Mouse (Mus musculus) heart, adult 18-20 months (tissue): ENCODE results near the gene Sox21. TPM values are rescaled to one million over a fixed set of nuclear protein-coding genes. Genes with fewer than 3 reads are reported as not detected.
A peak's percentile ranks its signal among the peaks of the same experiment; 100 is the strongest.

ENCODE experiments used
- DNase-seq, 2 experiments: peaks; one replicate each; pipeline ENCODE4 v3.0.0; 2021 to 2022; ENCODE audit warnings: mixed read lengths in 1 of 2
- long read RNA-seq, 2 experiments: library from polyadenylated mRNA; stranded (forward); transcript quantifications; one replicate each; pipeline ENCODE4 v2.0.0; 2021
- total RNA-seq, 2 experiments: library from RNA; stranded (reverse); gene quantifications; 2 replicates each; pipeline ENCODE4 v1.2.3; 2021

Sox21 gene
- under 1 TPM in 1 of 2 experiments, not detected in 1; 0.23 TPM for total RNA-seq
- long read RNA-seq, experiment 1: 0 reads
- long read RNA-seq, experiment 2: 0 reads

DNA sequence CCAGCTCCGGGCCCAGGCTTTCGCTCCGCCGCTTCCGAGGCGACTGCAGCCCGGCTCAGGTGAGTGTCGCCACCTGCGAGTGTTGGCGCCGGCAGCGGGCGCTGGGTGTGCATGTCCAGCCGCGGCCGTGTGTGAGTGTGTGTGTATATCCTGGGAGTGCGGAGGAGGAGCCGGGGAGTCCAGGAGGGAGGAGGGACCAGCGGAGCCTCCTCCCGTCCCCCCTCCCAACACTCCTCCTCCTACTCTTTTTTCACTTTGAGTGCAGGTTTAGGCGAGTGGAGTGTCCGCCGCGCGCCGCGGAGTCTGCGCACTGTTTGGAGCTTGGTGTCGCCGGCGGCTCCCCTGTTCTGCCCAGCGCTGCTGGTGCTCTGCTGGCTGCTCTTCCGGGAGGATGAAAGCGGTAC lies at the start of gene Sox21:
TSS of gene Sox21 (minus strand) at position 145 of the 404 bp plus-strand sequence.
- peak in 1 of 2 experiments; percentile 5 for DNase-seq

DNA sequence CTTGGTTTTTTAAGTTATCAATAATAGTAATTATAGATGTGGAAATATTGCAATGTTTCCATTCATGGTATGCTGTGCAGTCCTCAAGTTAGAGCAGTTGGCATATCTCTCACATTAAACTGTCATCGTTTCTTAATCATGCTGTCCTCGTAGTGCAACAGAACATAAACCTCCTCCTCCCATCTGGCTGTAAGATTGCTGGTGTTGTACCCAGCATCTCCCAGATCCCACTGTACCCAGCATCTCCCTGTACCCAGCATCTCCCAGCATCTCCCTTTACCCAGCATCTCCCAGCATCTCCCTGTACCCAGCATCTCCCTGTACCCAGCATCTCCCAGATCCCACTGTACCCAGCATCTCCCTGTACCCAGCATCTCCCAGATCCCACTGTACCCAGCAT lies 49.3 kb upstream of the Sox21 start:
- no peak for DNase-seq

DNA sequence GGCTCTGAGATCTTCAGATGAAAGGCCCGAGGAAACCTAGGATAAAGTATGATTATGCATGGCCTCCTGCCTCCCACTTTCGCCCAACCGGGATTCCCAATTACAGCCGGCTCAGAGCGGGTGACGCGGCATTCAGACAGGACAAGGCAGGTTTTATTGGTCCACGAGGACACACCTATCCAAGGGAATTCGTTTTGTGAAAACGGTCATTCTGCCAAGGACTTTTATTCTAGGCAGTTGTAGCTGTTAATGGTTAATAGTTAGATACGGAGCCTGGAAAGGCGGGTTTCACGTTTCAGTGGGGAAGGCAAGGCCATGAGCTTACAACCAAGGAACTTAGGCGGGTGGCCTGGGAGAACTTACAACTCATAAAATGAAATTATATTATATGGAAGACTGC lies 46.1 kb upstream of the Sox21 start:
- no peak for DNase-seq

DNA sequence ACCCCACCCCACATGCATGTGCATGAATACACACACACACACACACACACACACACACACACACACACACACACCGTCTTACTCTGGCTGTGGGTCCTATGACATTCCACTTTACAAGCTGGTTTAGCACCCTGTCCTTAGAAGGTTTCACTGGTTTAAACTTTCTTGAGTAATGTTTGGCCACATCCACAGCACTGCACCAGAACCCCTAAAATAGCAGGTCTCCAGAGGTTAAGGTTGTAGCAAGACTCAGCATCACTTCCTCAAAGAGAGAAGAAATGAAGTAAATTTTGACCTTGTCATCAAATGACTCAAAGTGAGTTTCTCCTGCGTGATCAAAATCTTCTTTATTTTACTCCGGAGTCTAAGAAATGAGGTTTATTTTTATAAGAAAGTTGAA lies 45.4 kb upstream of the Sox21 start:
- no peak for DNase-seq

DNA sequence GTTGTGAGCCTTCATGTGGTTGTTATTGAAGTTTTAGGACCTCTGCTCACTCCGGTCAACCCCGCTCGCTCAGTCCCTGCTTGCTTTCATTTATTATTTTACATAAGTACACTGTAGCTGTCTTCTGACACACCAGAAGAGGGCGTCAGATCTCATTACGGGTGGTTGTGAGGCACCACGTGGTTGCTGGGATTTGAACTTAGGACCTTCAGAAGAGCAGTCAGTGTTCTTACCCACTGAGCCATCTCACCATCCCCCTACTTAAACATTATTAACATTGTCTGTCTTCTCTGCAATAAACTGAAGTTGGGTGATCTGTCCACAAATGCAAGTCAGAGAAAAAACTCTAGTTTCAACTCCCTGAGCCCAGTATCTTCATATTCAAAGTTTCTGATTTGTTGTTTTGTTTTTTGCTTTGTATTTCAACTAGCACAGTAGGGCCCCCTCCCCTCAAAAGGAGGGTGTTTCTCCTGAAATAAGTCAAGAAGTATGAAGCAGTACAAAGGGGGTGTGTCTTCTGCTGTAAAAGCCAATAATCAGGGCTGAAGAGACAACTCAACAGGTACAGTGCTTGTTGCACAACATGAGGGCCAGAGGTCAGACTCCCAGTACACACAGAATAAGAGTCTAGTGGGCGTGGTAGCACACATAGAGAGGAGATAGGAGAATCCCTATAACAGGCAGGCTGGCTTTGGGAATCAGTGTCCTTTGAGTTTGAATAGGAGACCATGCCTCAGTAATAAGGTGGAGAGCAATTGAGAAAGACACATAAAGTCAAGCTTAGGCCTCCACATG lies 41.1 kb upstream of the Sox21 start:
- DNase-seq: no peak

DNA sequence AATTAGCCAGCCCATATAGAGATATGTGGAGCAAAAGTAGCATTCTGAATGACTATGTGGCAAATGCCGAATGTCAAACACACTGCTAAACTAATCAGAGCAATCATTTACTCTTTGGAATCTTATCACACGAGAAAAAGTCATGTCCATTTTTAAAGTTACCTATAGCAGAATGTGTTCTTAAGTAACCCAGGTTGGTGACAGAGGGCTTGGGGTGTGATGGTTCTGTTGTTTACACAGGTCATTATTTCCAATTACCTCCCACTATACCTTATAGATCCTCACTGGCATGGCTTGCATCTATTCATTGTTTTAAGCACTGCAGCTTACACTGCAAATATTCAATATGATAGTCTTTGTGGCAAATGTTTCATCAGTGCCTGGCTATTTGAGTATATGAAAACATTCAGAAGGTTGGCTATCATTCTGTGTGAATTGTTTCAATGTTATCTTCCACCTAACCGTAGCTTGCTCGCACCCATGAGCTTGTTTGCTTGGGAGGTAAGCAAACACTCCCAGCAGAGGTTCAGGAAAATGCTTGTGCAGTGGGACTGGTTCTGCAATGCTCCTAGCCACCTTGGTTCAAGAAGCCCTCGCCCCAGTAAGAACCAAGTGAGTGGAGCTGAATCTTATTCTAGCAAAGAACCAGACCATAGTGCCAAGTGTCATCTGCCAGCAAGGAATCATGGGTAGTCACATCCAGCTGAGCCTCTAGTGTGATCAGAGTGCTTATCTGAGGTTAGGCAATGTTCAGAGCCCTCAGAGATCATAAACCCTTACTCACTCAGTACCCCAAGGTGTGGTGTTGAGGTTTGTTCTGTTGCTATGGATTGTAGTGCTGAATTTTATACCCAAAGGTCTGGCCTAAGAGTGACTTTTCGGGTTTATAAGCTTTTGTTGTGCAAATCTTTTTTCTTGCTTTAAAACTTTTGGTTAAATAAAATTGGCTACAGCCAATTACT lies 36.0 kb upstream of the Sox21 start:
- DNase-seq: no peak

DNA sequence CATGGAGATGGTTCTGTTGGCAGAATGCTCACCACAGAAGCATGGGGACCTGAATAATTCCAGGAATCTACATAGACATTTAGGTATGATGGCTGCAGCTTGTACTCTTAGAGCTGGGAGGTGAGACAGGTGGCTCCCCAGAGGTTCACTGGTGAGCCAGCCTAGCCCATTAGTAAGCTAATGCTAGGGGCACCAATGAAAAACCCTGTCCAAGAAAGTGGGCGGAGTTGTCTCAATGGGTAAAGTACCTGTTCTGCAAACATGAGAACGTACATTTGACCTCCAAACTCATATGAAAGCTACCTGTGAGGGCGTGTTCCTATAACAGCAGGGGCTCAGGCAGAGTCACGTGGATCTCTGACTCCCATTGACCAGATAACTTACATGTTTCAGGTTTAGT lies 32.0 kb upstream of the Sox21 start:
- no peak for DNase-seq

DNA sequence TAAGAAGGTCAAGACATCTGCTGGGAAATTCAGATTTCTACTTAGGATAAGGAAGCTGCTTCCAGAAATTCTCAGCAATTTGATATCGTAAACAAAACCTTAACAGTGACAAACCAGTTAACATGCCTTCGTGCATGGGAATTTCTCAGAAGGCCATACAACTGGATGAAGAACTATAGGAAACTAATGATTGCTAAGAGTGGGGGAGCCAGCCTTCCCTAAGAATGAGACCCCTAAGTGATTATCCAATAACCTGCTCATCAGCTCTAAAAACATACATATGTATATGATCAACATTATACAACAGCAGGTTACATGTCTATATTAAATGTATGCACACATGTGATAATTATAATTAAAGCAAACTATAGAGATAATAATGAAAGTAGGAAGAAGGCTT lies 29.8 kb upstream of the Sox21 start, which contains the start of gene Gm9376:
TSS of gene Gm9376 (plus strand) at position 301 of the 400 bp plus-strand sequence.
- no peak for DNase-seq

DNA sequence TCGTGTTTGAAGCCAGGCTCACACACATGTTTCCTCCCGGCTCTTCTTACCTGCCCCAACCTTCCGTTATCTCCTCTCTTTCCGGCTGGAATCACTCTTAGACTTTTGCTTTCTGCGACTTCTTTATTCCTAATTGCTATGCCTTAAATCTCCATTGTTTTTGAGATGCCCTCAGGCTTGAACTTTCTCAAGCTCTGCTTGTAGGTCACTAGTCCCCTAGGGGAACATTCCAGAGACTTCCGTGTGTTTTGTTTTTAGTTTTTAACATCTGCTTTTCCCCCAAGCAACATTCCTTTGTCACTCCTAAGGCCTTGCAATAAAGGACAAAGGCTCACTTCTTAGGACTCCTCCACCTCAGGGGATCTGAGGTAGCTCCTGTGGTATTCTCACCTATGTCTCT lies 16.6 kb upstream of the Sox21 start:
- DNase-seq: no peak

DNA sequence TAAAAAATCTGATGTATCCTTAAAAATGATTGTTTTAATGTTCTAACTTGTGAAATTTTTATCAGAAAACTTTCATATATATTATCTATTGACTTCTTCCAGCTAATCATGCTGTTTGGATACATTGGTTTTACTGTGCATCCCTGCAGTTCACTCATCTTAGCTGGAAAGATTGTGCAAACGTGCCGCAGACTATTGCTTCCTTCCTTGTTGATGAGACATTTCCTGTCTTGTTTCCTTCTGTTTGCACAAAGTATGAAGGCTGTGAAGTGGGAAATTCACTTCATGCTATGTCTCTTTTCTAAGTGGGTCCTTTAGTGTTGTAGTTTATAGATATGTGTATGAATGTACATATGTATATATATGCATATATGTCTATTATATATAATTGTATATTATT lies 4.6 kb upstream of the Sox21 start:
- no peak for DNase-seq

DNA sequence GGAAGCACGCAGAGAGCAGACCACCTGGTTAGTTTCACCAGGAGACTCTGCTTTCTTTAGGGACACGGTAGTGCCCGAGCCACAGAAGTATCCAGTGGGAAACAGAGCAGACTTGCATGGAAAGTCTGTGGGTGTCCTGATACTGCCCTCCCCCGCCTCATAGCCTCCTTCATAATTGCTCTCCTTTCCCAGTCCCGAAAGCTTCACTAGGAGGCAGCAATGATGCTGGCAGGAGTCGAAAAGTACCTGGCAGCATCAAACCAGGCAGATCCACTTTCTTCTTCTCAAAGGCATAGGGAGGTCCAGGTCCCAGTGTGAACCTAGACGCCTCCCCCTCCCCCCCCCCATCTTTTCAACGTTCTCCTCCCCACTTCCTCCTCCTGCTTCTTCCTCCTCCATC lies 2.5 kb upstream of the Sox21 start:
- DNase-seq: no peak

DNA sequence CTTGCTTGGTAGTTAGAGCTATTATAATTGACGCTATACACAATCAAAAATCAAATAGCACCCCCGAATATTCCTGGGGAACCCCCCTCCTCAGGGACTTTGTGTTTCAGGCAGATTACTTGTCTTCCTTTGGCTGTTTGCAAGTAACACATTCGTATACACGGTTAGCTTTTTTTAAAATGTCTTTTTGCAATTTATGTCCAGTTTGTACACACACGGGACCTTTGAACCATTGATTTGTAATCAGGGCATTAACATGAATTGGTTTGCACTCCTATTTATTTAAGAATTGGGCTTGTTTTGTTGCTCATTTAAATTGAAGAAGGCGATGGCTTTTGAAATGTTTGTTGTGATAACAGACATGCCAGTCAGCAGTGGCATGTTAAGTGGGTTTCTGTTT lies 956 bp upstream of the Sox21 start:
- DNase-seq: peak in 1 of 2 experiments; percentile 8

DNA sequence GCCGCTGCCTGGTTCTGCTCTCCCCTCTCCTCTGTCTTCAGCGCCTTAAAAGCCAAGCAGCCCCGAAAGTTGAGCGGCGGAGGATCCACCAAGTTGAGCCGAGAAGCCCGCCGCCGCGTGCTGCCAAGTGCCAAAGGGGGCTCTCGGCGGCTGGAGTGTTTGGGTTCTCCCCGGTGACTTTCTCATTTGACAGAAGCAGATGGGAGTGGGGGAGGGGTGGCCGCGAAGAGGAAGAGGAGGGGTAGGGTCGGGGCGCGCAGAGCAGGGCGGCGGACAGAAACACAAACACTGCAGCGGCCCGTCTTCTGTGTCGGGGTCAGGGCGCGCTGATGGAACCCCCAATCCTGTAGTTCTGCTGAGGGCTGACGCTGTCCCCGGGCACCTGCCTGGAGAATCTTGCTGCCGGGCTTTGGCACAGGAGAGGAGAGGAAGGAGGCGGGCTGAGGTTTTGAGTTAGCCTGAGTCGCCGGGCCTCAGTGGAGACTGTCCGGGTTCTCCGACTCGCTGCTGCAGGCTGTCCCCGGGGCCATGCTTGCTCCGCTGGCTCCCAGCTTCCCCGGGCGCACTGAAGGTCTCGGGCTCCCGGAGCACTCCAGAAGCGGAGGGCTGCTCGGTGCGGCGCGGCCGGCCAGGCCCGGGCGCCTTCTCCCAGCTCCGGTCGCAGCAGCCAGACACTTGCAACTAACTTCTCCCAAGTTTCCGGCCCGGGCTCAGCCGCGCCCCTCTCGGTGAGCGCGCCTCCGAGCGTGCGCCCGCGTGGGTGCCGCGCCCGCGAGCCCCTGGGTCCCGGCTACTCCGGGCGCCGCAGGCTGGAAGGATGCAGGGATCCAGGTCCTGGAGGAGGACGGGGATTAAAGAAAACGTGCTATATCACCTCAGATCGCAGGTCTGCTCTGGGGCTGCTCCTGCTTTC lies 601 bp downstream of the Sox21 start:
- DNase-seq: peak; percentile 24 to 57

DNA sequence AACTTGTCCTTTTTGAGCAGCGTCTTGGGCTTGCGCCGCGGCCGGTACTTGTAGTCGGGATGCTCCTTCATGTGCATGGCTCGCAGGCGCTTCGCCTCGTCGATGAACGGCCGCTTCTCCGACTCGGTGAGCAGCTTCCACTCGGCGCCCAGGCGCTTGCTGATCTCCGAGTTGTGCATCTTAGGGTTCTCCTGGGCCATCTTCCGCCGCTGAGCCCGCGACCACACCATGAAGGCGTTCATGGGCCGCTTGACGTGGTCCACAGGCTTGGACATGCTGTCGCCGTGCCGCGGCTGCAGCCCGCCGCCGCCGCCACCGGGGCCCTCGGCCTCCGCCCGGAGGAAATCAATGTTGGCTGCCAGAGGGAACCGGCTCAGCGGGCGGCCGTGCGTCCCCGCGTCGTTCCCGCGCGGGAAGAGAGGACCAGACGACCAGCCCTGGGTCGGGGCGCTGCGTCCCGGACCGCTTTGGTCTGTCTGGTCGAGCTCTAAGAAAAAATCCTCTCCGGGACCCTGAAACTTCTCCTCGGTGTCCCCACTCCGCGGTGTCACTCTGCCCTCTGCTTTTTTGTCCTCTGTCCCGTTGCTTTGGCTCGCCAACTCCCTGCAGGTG lies 1.4 kb downstream of the Sox21 start:
- peak; percentile 7 to 44 for DNase-seq

DNA sequence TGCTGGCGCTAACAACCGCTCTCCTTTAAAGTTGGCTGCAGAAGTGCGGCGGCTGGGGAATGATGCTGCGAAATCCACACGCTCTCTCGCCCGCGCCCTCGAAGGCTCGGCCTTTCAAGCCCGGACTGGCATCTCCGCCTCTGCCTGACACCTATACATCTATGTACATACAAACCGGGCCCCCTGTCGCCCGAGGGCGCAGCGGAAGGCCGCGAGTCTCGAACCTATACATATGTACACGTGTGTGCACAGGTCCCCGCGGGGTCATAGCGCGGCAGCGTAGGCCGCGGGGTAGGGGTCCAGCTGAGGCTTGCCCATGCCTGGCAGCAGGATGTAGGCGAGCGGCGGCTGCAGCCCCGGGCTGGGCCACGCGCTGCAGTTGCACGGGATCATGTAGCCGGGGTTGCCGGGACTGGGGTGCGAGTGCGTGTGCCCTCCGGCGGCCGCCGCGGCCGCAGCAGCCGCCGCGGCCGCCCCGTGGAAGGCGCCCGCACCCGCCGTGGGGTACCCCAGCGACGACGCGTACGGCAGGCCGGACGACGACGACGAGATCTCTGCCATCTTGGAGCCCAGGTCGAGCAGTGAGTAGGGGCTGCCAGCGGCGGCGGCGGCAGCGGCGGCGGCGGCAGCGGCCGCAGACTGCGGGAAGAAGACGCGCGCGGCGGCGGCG lies 2.2 kb downstream of the Sox21 start:
- peak in 1 of 2 experiments; percentile 23 for DNase-seq

DNA sequence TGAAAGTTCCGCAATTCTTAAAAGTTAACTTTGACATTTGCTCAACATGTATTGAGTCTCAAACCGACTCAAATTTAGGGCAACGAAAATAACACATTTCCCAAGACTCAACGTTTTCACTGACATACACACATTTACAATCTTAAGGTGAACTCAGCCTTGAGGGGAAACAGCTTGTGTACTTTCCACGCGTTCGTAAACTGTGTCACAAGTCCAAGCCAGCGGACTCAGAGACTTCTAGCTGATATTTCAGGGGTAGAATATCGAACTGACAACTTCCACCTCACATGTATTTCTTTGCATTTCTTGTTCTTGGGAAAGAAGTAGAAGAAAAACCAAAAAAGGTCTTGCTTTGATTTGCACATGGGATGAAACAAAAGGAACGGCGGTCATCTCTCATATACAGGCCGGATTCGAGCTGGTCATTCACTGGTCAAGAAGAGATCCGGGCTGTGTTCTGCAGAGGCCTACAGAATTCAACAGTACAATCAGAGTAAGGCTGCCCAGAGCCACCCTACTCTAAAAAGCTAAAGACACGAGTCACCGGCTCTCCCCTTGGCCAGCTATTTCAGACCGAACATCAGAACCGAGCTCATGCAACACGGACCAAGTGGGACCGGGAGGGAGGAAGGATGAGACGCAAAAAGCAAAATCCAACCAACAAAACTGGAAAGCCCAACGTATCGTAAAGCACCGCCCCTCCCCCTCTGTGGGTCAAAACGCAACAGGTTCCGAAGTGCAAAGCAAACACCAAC lies 2.9 kb downstream of the Sox21 start:
- DNase-seq: peak in 1 of 2 experiments; percentile 41

DNA sequence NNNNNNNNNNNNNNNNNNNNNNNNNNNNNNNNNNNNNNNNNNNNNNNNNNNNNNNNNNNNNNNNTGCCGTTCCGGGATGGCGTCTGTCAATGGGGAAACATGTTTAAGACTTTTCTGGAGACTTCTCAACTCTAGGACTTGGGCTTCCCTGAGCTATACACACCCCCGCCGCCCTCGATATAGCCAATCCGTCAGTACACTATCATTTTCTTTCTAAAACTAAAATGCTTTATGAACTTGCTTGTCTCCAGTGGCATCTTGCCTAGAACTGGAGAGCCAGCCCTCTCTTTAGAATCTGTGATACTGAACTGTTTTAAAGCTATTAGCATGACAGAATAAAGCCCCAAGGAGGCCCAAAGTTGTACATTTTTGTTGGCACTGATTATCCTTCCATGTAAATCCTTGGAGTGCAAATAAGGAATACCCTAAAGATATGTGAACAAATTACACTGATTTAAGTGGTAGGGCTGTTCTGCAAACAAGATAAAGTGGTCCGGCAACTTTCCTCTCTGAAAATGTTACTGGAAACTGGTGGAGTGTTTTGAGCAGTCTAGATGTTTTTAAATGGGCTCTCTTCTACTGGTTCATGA lies 4.4 kb downstream of the Sox21 start:
- peak in 1 of 2 experiments; percentile 35 for DNase-seq

DNA sequence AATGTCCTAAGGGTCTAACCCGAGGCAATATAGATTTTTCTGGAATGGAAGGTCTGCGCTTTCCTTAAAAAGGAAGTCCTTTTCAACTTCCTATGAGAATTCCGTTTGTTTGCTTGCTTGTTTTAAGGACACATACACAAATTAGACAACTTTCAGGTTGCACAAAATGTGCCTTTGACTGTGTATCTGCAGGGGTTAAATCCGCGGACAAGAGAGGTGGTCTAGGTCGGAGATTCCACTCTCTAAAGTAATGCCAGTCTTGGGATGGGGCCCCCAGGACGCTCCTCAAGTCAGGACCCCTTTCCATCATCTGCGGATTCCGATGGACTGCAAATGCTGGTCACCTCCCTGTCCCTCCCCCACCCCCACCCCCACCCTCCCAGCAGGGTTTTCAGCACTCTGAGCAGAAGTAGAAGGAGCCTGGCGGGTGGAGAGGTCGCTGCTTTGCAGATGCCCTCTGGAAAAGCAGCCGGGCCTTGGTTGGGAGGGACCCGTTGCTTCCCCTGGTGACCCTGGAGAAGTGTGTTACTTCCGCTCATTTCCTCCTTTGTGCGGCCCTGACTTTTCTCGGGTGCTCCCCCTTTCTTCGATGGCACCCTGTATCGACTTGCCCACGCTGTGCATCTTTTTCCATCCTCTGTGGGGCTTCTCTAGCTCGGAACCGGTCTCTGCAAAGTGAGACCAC lies 10.2 kb downstream of the Sox21 start:
- DNase-seq: peak in 1 of 2 experiments; percentile 7

DNA sequence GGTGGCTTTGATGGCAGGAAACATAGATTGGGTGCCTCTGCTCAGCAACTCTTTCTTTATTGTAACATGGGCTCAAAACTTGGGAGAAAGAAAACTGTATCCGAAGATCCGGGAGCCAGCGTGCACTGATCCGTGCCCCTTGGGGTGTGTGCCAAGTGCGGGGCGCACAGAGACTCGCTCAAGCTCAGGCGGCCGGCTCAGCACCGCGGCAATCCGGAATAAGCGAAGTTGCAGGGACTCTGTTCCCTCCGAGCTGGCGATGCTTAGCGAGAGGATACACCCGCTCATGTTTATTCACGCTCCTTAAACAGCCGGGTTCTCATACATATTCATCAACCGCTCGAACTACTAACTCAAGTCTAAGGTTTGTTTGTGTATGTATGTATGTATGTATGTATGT lies 10.9 kb downstream of the Sox21 start:
- peak in 1 of 2 experiments; percentile 9 for DNase-seq
